Mouse (Mus musculus) MEL (cell line): Measurements from ENCODE around the gene Dph1. TPM values are rescaled to one million over a fixed set of nuclear protein-coding genes. Genes with fewer than 3 reads are reported as not detected.
A peak's percentile ranks its signal among the peaks of the same experiment; 100 is the strongest.

ENCODE experiments used
- DNase-seq: peaks from one replicate; pipeline ENCODE4 v3.0.0; 2011; ENCODE audit warnings: low read depth, low spot score
- H3K27ac ChIP-seq: 2 replicates; pipeline ENCODE4 v1.5.1; 2012; ENCODE audit warnings: low read depth, mild to moderate bottlenecking, control low read depth, low read length, moderate library complexity; ENCODE audit not compliant: control insufficient read depth
- H3K27me3 ChIP-seq, 2 experiments: fragments of 150-350 bp in 1 of 2; sonication (generic) in 1 of 2; 2 replicates each; pipeline ENCODE4 v1.6.1; 2012; ENCODE audit warnings: low read length in 2 of 2, mild to moderate bottlenecking in 2 of 2, improper control_type of control experiment in 1 of 2, moderate library complexity in 1 of 2; ENCODE audit not compliant: insufficient read depth in 2 of 2, control insufficient read depth in 1 of 2
- H3K36me3 ChIP-seq, 2 experiments: 2 replicates each; pipeline ENCODE4 v1.6.1; 2012 to 2014; ENCODE audit warnings: low read length in 2 of 2, improper control_type of control experiment in 1 of 2, inconsistent platforms in 1 of 2, mild to moderate bottlenecking in 1 of 2; ENCODE audit not compliant: insufficient read depth in 2 of 2, control insufficient read depth in 1 of 2
- H3K4me1 ChIP-seq, 2 experiments: fragments of 150-350 bp in 1 of 2; sonication (generic) in 1 of 2; 2 replicates each; pipeline ENCODE4 v1.6.1; 2012; ENCODE audit warnings: low read length in 2 of 2, improper control_type of control experiment in 1 of 2, mild to moderate bottlenecking in 1 of 2; ENCODE audit not compliant: insufficient read depth in 2 of 2, control insufficient read depth in 1 of 2
- H3K4me3 ChIP-seq, 2 experiments: fragments of 150-350 bp in 1 of 2; sonication (generic) in 1 of 2; 2 replicates each; pipeline ENCODE4 v1.5.1; 2012; ENCODE audit warnings: low read depth in 2 of 2, low read length in 2 of 2, mild to moderate bottlenecking in 2 of 2, moderate library complexity in 2 of 2, control low read depth in 1 of 2, improper control_type of control experiment in 1 of 2; ENCODE audit not compliant: control insufficient read depth in 1 of 2, insufficient read depth in 1 of 2
- H3K79me2 ChIP-seq: 2 replicates; pipeline ENCODE4 v1.6.1; 2012; ENCODE audit warnings: mild to moderate bottlenecking, low read length, moderate library complexity; ENCODE audit not compliant: control insufficient read depth, poor library complexity, insufficient read depth
- H3K9ac ChIP-seq: 2 replicates; pipeline ENCODE4 v1.6.1; 2012; ENCODE audit warnings: low read depth, mild to moderate bottlenecking, control low read depth, low read length, moderate library complexity; ENCODE audit not compliant: control insufficient read depth, poor library complexity, severe bottlenecking
- H3K9me3 ChIP-seq: fragments of 150-350 bp; sonication (generic); replicated peaks from 2 replicates; pipeline ENCODE4 v1.6.1; 2012; ENCODE audit warnings: mild to moderate bottlenecking, low read length, improper control_type of control experiment, moderate library complexity; ENCODE audit not compliant: insufficient read depth
- BHLHE40 ChIP-seq: IDR thresholded peaks from 2 replicates; pipeline ENCODE4 v1.6.1; 2012; ENCODE audit warnings: low read depth, mild to moderate bottlenecking, inconsistent platforms, low read length, improper control_type of control experiment, borderline replicate concordance
- CHD1 ChIP-seq: IDR thresholded peaks from 2 replicates; pipeline ENCODE4 v1.6.1; 2012; ENCODE audit warnings: low read depth, mild to moderate bottlenecking, inconsistent platforms, low read length, improper control_type of control experiment
- CHD2 ChIP-seq: IDR thresholded peaks from 2 replicates; pipeline ENCODE4 v1.6.1; 2011; ENCODE audit warnings: low read length, improper control_type of control experiment
- CTCF ChIP-seq, 3 experiments: IDR thresholded peaks in 2 of 3; conservative IDR thresholded peaks in 1 of 3; 2 replicates each; pipeline ENCODE4 v1.5.1; 2011 to 2012; ENCODE audit warnings: low read length in 3 of 3, low read depth in 2 of 3, mild to moderate bottlenecking in 2 of 3, improper control_type of control experiment in 1 of 3, inconsistent platforms in 1 of 3, mixed read lengths in 1 of 3, moderate library complexity in 1 of 3; ENCODE audit not compliant: control insufficient read depth in 1 of 3, insufficient read depth in 1 of 3, poor library complexity in 1 of 3, severe bottlenecking in 1 of 3
- E2F4 ChIP-seq: IDR thresholded peaks from 2 replicates; pipeline ENCODE4 v1.6.1; 2011; ENCODE audit warnings: low read depth, low read length, improper control_type of control experiment, borderline replicate concordance
- ELF1 ChIP-seq: IDR thresholded peaks from 2 replicates; pipeline ENCODE4 v1.6.1; 2014; ENCODE audit warnings: low read depth, mild to moderate bottlenecking, inconsistent platforms, low read length, improper control_type of control experiment, moderate library complexity
- EP300 ChIP-seq, 2 experiments: IDR thresholded peaks; 2 replicates each; pipeline ENCODE4 v1.6.1; 2011; ENCODE audit warnings: improper control_type of control experiment in 2 of 2, low read length in 2 of 2, low read depth in 1 of 2, mild to moderate bottlenecking in 1 of 2
- ETS1 ChIP-seq: IDR thresholded peaks from 2 replicates; pipeline ENCODE4 v1.6.1; 2012; ENCODE audit warnings: low read depth, mild to moderate bottlenecking, inconsistent platforms, low read length, improper control_type of control experiment, moderate library complexity
- GABPA ChIP-seq: IDR thresholded peaks from 2 replicates; pipeline ENCODE4 v1.6.1; 2012; ENCODE audit warnings: low read depth, mild to moderate bottlenecking, inconsistent platforms, low read length, improper control_type of control experiment, moderate library complexity
- GATA1 ChIP-seq: IDR thresholded peaks from 2 replicates; pipeline ENCODE4 v1.6.1; 2011; ENCODE audit warnings: low read depth, low read length, improper control_type of control experiment
- HCFC1 ChIP-seq: IDR thresholded peaks from 2 replicates; pipeline ENCODE4 v1.6.1; 2012; ENCODE audit warnings: low read depth, mild to moderate bottlenecking, inconsistent platforms, low read length, improper control_type of control experiment, moderate library complexity
- KAT2A ChIP-seq: conservative IDR thresholded peaks from 2 replicates; pipeline ENCODE4 v1.6.1; 2012; ENCODE audit warnings: low read depth, low read length, improper control_type of control experiment, inconsistent platforms
- MAX ChIP-seq: IDR thresholded peaks from 2 replicates; pipeline ENCODE4 v1.6.1; 2011; ENCODE audit warnings: low read length, improper control_type of control experiment
- MAZ ChIP-seq: IDR thresholded peaks from 2 replicates; pipeline ENCODE4 v1.6.1; 2012; ENCODE audit warnings: low read depth, mild to moderate bottlenecking, inconsistent platforms, low read length, improper control_type of control experiment
- MEF2A ChIP-seq: IDR thresholded peaks from 2 replicates; pipeline ENCODE4 v1.6.1; 2014; ENCODE audit warnings: low read depth, mild to moderate bottlenecking, inconsistent platforms, low read length, improper control_type of control experiment; ENCODE audit not compliant: poor library complexity, insufficient replicate concordance, severe bottlenecking; ENCODE audit errors: extremely low read depth
- MYB ChIP-seq: IDR thresholded peaks from 2 replicates; pipeline ENCODE4 v1.6.1; 2011; ENCODE audit warnings: mild to moderate bottlenecking, low read depth, low read length, improper control_type of control experiment
- MYC ChIP-seq: IDR thresholded peaks from 2 replicates; pipeline ENCODE4 v1.6.1; 2011; ENCODE audit warnings: low read depth, mild to moderate bottlenecking, low read length, improper control_type of control experiment, moderate library complexity
- NELFE ChIP-seq: IDR thresholded peaks from 2 replicates; pipeline ENCODE4 v1.6.1; 2011; ENCODE audit warnings: low read depth, low read length, improper control_type of control experiment
- NRF1 ChIP-seq: IDR thresholded peaks from 2 replicates; pipeline ENCODE4 v1.6.1; 2014; ENCODE audit warnings: low read depth, mild to moderate bottlenecking, inconsistent platforms, low read length, improper control_type of control experiment, moderate library complexity; ENCODE audit not compliant: poor library complexity, insufficient read depth, severe bottlenecking
- POLR2A ChIP-seq, 2 experiments: IDR thresholded peaks; 2 replicates each; pipeline ENCODE4 v1.6.1; 2011 to 2012; ENCODE audit warnings: low read length in 2 of 2, mild to moderate bottlenecking in 2 of 2, control low read depth in 1 of 2, improper control_type of control experiment in 1 of 2, low read depth in 1 of 2, moderate library complexity in 1 of 2; ENCODE audit not compliant: control insufficient read depth in 1 of 2, insufficient read depth in 1 of 2, poor library complexity in 1 of 2
- POLR2AphosphoS2 ChIP-seq: IDR thresholded peaks from 2 replicates; pipeline ENCODE4 v1.6.1; 2011; ENCODE audit warnings: low read length, improper control_type of control experiment
- RAD21 ChIP-seq: IDR thresholded peaks from 2 replicates; pipeline ENCODE4 v1.6.1; 2011; ENCODE audit warnings: mild to moderate bottlenecking, low read depth, low read length, improper control_type of control experiment
- RCOR1 ChIP-seq: IDR thresholded peaks from 2 replicates; pipeline ENCODE4 v1.6.1; 2012; ENCODE audit warnings: low read depth, mild to moderate bottlenecking, inconsistent platforms, low read length, improper control_type of control experiment
- SIN3A ChIP-seq: IDR thresholded peaks from 2 replicates; pipeline ENCODE4 v1.6.1; 2012; ENCODE audit warnings: low read length, improper control_type of control experiment, inconsistent platforms
- SMC3 ChIP-seq: IDR thresholded peaks from 2 replicates; pipeline ENCODE4 v1.6.1; 2011; ENCODE audit warnings: low read depth, low read length, improper control_type of control experiment
- TBP ChIP-seq: IDR thresholded peaks from 2 replicates; pipeline ENCODE4 v1.8.0; 2011; ENCODE audit warnings: low read depth, low read length, improper control_type of control experiment
- UBTF ChIP-seq: IDR thresholded peaks from 2 replicates; pipeline ENCODE4 v1.6.1; 2012; ENCODE audit warnings: low read depth, mild to moderate bottlenecking, inconsistent platforms, low read length, improper control_type of control experiment, moderate library complexity, borderline replicate concordance; ENCODE audit not compliant: insufficient read depth
- USF1 ChIP-seq: IDR thresholded peaks from 2 replicates; pipeline ENCODE4 v1.6.1; 2014; ENCODE audit warnings: low read depth, mild to moderate bottlenecking, inconsistent platforms, low read length, improper control_type of control experiment, moderate library complexity
- USF2 ChIP-seq, 2 experiments: IDR thresholded peaks; 2 replicates each; pipeline ENCODE4 v1.6.1; 2011 to 2012; ENCODE audit warnings: improper control_type of control experiment in 2 of 2, low read length in 2 of 2, borderline replicate concordance in 1 of 2, inconsistent platforms in 1 of 2, low read depth in 1 of 2, mild to moderate bottlenecking in 1 of 2; ENCODE audit not compliant: insufficient read depth in 1 of 2
- ZC3H11A ChIP-seq: IDR thresholded peaks from 2 replicates; pipeline ENCODE4 v1.6.1; 2012; ENCODE audit warnings: low read depth, mild to moderate bottlenecking, inconsistent platforms, low read length, improper control_type of control experiment
- ZKSCAN1 ChIP-seq: IDR thresholded peaks from 2 replicates; pipeline ENCODE4 v1.6.1; 2012; ENCODE audit warnings: low read depth, mild to moderate bottlenecking, inconsistent platforms, low read length, improper control_type of control experiment, moderate library complexity
- ZMIZ1 ChIP-seq: IDR thresholded peaks from 2 replicates; pipeline ENCODE4 v1.6.1; 2012; ENCODE audit warnings: low read depth, mild to moderate bottlenecking, inconsistent platforms, low read length, improper control_type of control experiment, moderate library complexity
- ZNF384 ChIP-seq: IDR thresholded peaks from 2 replicates; pipeline ENCODE4 v1.6.1; 2012; ENCODE audit warnings: low read depth, mild to moderate bottlenecking, inconsistent platforms, low read length, improper control_type of control experiment
- polyA plus RNA-seq, 2 experiments: library from polyadenylated mRNA; stranded (reverse) in 1 of 2; unstranded in 1 of 2; fragments of >175 nt in 1 of 2; fragments of >200 nt in 1 of 2; gene quantifications; 2 replicates each; pipeline versions ENCODE4 v1.2.1 to v1.2.4; 2012; ENCODE audit warnings: low replicate concordance in 2 of 2, low read depth in 1 of 2; ENCODE audit not compliant: insufficient read length in 2 of 2, insufficient read depth in 1 of 2, missing spikeins in 1 of 2
- total RNA-seq: library from RNA; depleted of rRNA; stranded (reverse); fragments of 300-350 nt; gene quantifications from 2 replicates; pipeline ENCODE4 v1.2.3, GENCODE M21; 2012

Gene Dph1
- total and polyA plus RNA-seq, 3 experiments, result 58.4 to 59.5 TPM; not detected in 1

- Histone ChIP-seq H3K9me3 (no peaks in the 10 kb centered on the region), H3K4me1 (peaks cover 8 to 21% of the 10 kb centered on the region in 2 experiments), H3K9ac (no peak overlapping the region), H3K27me3 (no peaks in the 10 kb centered on the region), H3K36me3 (peaks cover 9 to 17% of the 10 kb centered on the region in 2 experiments), H3K27ac (no peak overlapping the region), H3K4me3 (no peak overlapping the region), H3K79me2 (no peaks in the 10 kb centered on the region)
- DNase-seq, result no peak
- no peak for TF ChIP-seq ZC3H11A
- no peak for TF ChIP-seq KAT2A
- no peak for TF ChIP-seq UBTF
- TF ChIP-seq RAD21, result peak; percentile 17
- no peak for TF ChIP-seq POLR2AphosphoS2
- TF ChIP-seq MYC, result peak; percentile 53; the same call in 1 of the 2 replicates
- TF ChIP-seq CHD1, result no peak
- no peak for TF ChIP-seq USF2 (IDR thresholded peaks at IDR 0.05; ENCODE audit: borderline replicate concordance in 1 of 2, insufficient read depth in 1 of 2, low read depth in 1 of 2, low read length in 2 of 2)
- TF ChIP-seq MYB, result no peak
- TF ChIP-seq CHD2, result no peak
- TF ChIP-seq SIN3A, result no peak
- no peak for TF ChIP-seq MAZ
- peak; percentile 40 for TF ChIP-seq SMC3
- TF ChIP-seq BHLHE40, result no peak
- TF ChIP-seq RCOR1, result no peak
- no peak for TF ChIP-seq MAX
- no peak for TF ChIP-seq MEF2A
- TF ChIP-seq ETS1, result no peak
- TF ChIP-seq ELF1, result no peak
- no peak for TF ChIP-seq TBP
- peak; percentile 76 for TF ChIP-seq ZNF384
- TF ChIP-seq EP300 (IDR thresholded peaks at IDR 0.05; ENCODE audit: low read depth in 1 of 2, low read length in 2 of 2), result no peak
- no peak for TF ChIP-seq NRF1
- TF ChIP-seq GABPA, result no peak
- no peak for TF ChIP-seq POLR2A (IDR thresholded peaks at IDR 0.05; ENCODE audit: control insufficient read depth in 1 of 2, insufficient read depth in 1 of 2, low read depth in 1 of 2, low read length in 2 of 2, poor library complexity in 1 of 2)
- no peak for TF ChIP-seq ZKSCAN1
- TF ChIP-seq E2F4, result no peak
- no peak for TF ChIP-seq GATA1
- peak in 1 of 3 experiments; percentile 36; a peak in 2 of 6 replicates for TF ChIP-seq CTCF (IDR thresholded peaks at IDR 0.05 in 2 of 3, conservative IDR thresholded peaks at IDR 0.05 in 1 of 3; ENCODE audit: control insufficient read depth in 1 of 3, insufficient read depth in 1 of 3, low read depth in 2 of 3, low read length in 3 of 3, poor library complexity in 1 of 3, severe bottlenecking in 1 of 3)
- TF ChIP-seq USF1, result no peak
- TF ChIP-seq ZMIZ1, result no peak
- TF ChIP-seq HCFC1, result no peak
- no peak for TF ChIP-seq NELFE
Observed at GRCm38 (mm10) chr11:75150346-75150745, 40.7 kb downstream of the Dph1 start.
